Mouse (Mus musculus) neural tube, embryonic 11.5 days (tissue): ENCODE results near the gene Cdk5. TPM values are rescaled to one million over a fixed set of nuclear protein-coding genes. Genes with fewer than 3 reads are reported as not detected.

Experiments
- ATAC-seq: fragments of 200-750 bp; cut with Nextera tagmentation; 2 replicates; pipeline ENCODE4 v1.8.0; 2017; ENCODE audit warnings: moderate number of reproducible peaks, mild to moderate bottlenecking, moderate TSS enrichment, moderate library complexity; ENCODE audit not compliant: insufficient read depth, low FRiP score, low TSS enrichment
- DNase-seq: peaks from one replicate; pipeline ENCODE4 v3.0.0-alpha.2; 2015; ENCODE audit warnings: low spot score
- H3K27ac ChIP-seq: fragments of 300-500 bp; sonication (generic); 2 replicates; pipeline ENCODE4 v1.5.1; 2014; ENCODE audit warnings: low read depth, mild to moderate bottlenecking, low read length
- H3K27me3 ChIP-seq: fragments of 300-500 bp; sonication (generic); 2 replicates; pipeline ENCODE4 v1.6.1; 2014; ENCODE audit warnings: mild to moderate bottlenecking, low read length, mixed read lengths; ENCODE audit not compliant: control insufficient read depth, insufficient read depth
- H3K36me3 ChIP-seq: fragments of 300-500 bp; sonication (generic); 2 replicates; pipeline ENCODE4 v1.6.1; 2014; ENCODE audit warnings: mild to moderate bottlenecking, low read length, moderate library complexity, mixed read lengths; ENCODE audit not compliant: control insufficient read depth, insufficient read depth
- H3K4me1 ChIP-seq: fragments of 300-500 bp; sonication (generic); 2 replicates; pipeline ENCODE4 v1.6.1; 2014; ENCODE audit warnings: low read length, mixed read lengths; ENCODE audit not compliant: control insufficient read depth, insufficient read depth
- H3K4me2 ChIP-seq: fragments of 300-500 bp; sonication (generic); 2 replicates; pipeline ENCODE4 v1.6.1; 2014; ENCODE audit warnings: low read depth, mild to moderate bottlenecking, moderate library complexity
- H3K4me3 ChIP-seq: fragments of 300-500 bp; sonication (generic); 2 replicates; pipeline ENCODE4 v1.5.1; 2014; ENCODE audit warnings: low read depth, low read length
- H3K9ac ChIP-seq: fragments of 300-500 bp; sonication (generic); 2 replicates; pipeline ENCODE4 v1.6.1; 2014; ENCODE audit warnings: mild to moderate bottlenecking, low read length
- H3K9me3 ChIP-seq: fragments of 300-500 bp; sonication (generic); 2 replicates; pipeline ENCODE4 v1.6.1; 2016; ENCODE audit warnings: low read length; ENCODE audit not compliant: control insufficient read depth
- WGBS: fragments of 180-500 bp; shearing (Covaris S2); extraction: QIAGEN DNeasy Blood & Tissue Kit; methylation state at CpG from one replicate; pipeline ENCODE4 v1.1.7; 2014; 5-methylcytosine and 5-hydroxymethylcytosine counted together
- polyA plus RNA-seq: library from polyadenylated mRNA; unstranded; fragments of >200 nt; fragmentation: Nextera tagmentation; extraction: Ambion mirVana; gene quantifications from 2 replicates; pipeline ENCODE4 v1.2.1, GENCODE M21; 2014

The Cdk5 gene
- polyA plus RNA-seq: 59.1 and 64.9 TPM in 2 replicates

GRCm38 (mm10) chr5:24423129-24424003, at the start of gene Cdk5, which contains the start of gene Slc4a2:
Gene Cdk5, minus strand, starts transcription at chr5:24423530.
Gene Slc4a2, plus strand, starts transcription at chr5:24423837.
- Histone ChIP-seq H3K27ac (peak within 1 kb of the TSS; percentile 78), H3K36me3 (peaks cover 4% of the 10 kb centered on the region; the same call in 1 of the 2 replicates), H3K4me3 (peak within 1 kb of the TSS; percentile 61), H3K9me3 (no peaks in the 10 kb centered on the region), H3K9ac (peak within 1 kb of the TSS; percentile 76), H3K4me2 (peak within 1 kb of the TSS; percentile 78), H3K4me1 (peaks cover 36% of the 10 kb centered on the region), H3K27me3 (no peaks in the 10 kb centered on the region)
- ATAC-seq (peak; percentile 92), DNase-seq (peak; percentile 99)
- WGBS: under 1% methylated on average over 46 of the region's 46 CpGs

GRCm38 (mm10) chr5:24470600-24470999, 47.3 kb upstream of the Cdk5 start:
- Histone ChIP-seq H3K27ac (no peak overlapping the region), H3K9ac (no peak overlapping the region), H3K36me3 (no peaks in the 10 kb centered on the region), H3K4me2 (no peak overlapping the region), H3K4me3 (no peak overlapping the region), H3K4me1 (peaks cover 17% of the 10 kb centered on the region), H3K9me3 (no peaks in the 10 kb centered on the region), H3K27me3 (peaks cover 29% of the 10 kb centered on the region)
- ATAC-seq (peak; percentile 29; the same call in 1 of the 2 replicates), DNase-seq (peak; percentile 78)
- WGBS: 14% methylated on average over 5 of the region's 5 CpGs

DNA sequence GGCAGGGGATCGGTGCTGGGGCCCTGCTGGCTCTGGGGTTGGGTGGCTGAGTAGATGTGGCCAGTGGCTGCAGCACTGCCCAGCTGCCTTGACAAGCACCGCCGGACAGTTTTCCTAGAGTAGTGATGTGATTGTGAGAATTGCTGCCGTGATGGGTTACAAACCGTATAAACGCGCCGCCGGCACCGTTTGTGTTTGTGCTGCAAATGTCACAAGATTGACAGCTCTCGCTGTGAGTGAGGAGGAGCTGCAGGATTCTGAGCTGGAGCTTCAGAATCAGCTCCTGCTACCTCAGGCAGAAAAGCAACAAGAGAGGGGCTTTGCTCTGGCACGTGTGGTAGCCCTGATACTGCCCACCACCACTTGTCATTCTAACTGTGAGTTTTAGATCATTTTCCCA, 43.4 kb upstream of the Cdk5 start:
- no peaks in the 10 kb centered on the region for H3K36me3 ChIP-seq
- H3K27me3 ChIP-seq: no peaks in the 10 kb centered on the region
- H3K4me3 ChIP-seq: no peak overlapping the region
- no peak for ATAC-seq
- H3K9me3 ChIP-seq: no peaks in the 10 kb centered on the region
- no peak overlapping the region for H3K9ac ChIP-seq
- H3K27ac ChIP-seq: no peak overlapping the region
- WGBS: 72% methylated on average over 12 of the region's 12 CpGs
- no peak for DNase-seq
- H3K4me2 ChIP-seq: no peak overlapping the region
- H3K4me1 ChIP-seq: no peaks in the 10 kb centered on the region

GRCm38 (mm10) chr5:24455613-24456012, 32.3 kb upstream of the Cdk5 start:
- H3K27ac ChIP-seq: no peak overlapping the region

GRCm38 (mm10) chr5:24455076-24455475, 31.7 kb upstream of the Cdk5 start:
- peaks cover 2% of the 10 kb centered on the region; the same call in 1 of the 2 replicates for H3K36me3 ChIP-seq
- H3K9ac ChIP-seq: peak overlapping the region; percentile 35
- H3K27ac ChIP-seq: 0 out of 2 replicates have a peak overlapping the region, but pooled peaks have one; percentile 20
- H3K9me3 ChIP-seq: no peaks in the 10 kb centered on the region
- ATAC-seq (no peak), DNase-seq (no peak)
- H3K4me1 ChIP-seq: peaks cover 37% of the 10 kb centered on the region
- H3K4me3 ChIP-seq: peak overlapping the region; percentile 4
- H3K4me2 ChIP-seq: peak overlapping the region; percentile 20
- WGBS: 58% methylated on average over 3 of the region's 3 CpGs
- no peaks in the 10 kb centered on the region for H3K27me3 ChIP-seq

More at GRCm38 (mm10) chr5:24455613-24456012, 32.3 kb upstream of the Cdk5 start:
- 73% methylated on average over 7 of the region's 7 CpGs for WGBS
- H3K4me2 ChIP-seq: peak overlapping the region; percentile 20; the same call in 1 of the 2 replicates
- H3K4me3 ChIP-seq: no peak overlapping the region
- peaks cover 2% of the 10 kb centered on the region; the same call in 1 of the 2 replicates for H3K36me3 ChIP-seq
- peak overlapping the region; percentile 35 for H3K9ac ChIP-seq
- DNase-seq: no peak
- ATAC-seq: no peak
- no peaks in the 10 kb centered on the region for H3K9me3 ChIP-seq
- peaks cover 37% of the 10 kb centered on the region for H3K4me1 ChIP-seq
- no peaks in the 10 kb centered on the region for H3K27me3 ChIP-seq

DNA sequence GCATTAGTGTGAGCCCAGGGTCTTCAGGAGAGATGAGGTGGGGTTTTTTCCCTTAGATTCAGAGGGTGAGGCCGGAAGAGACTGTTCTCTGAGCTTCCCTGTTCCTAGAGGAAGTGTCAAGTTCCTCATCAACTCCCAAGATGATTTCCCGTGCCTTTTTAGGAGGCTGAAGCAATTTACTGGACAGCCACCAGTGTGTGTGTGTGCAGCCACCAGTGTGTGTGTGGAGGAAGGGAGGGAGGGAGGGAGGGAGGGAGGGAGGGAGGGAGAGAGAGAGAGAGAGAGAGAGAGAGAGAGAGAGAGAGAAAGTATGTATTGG, 30.6 kb upstream of the Cdk5 start:
- ATAC-seq (no peak), DNase-seq (no peak)
- peaks cover 2% of the 10 kb centered on the region; the same call in 1 of the 2 replicates for H3K36me3 ChIP-seq
- H3K4me1 ChIP-seq: peaks cover 37% of the 10 kb centered on the region
- H3K4me2 ChIP-seq: peak overlapping the region; percentile 93
- peak overlapping the region; percentile 92 for H3K4me3 ChIP-seq
- H3K9me3 ChIP-seq: no peaks in the 10 kb centered on the region
- H3K27ac ChIP-seq: peak overlapping the region; percentile 63; the same call in 1 of the 2 replicates
- H3K27me3 ChIP-seq: no peaks in the 10 kb centered on the region
- peak overlapping the region; percentile 96 for H3K9ac ChIP-seq
- 8% methylated on average over 2 of the region's 2 CpGs for WGBS

DNA sequence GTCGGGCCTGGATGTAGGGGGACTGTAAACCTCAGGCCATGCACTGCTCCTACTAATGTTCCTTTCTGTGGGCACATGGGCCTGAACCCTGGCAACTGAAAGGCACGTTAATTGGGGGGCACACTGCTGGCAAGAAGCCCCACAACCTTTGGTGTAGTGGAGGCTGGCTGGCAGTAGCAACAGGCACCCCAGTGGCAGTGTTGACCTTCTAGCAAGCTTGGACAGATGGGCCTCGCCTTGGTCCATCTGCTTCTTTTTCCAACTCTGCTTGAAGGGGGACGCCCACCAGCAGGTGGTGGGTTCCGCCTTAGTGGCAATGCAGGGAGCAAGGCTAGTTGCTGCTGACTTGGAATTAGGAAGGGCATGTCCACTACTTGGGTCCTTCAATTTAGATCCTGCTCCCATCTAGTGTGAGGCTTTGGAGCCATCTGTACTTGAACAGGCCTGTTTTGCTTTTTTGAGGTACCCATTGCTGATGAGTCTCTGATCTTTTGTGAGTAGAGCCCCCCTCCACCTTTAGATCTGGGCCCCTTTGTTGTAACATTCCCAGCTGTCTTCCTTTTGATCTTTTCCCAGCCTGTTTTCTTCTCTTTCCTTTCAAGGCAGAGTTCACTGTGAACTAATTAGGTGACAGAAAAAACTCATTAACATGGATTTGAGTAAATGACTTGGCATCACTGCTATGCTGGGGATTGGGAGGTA, 30.1 kb upstream of the Cdk5 start:
- H3K36me3 ChIP-seq: peaks cover 2% of the 10 kb centered on the region; the same call in 1 of the 2 replicates
- peaks cover 37% of the 10 kb centered on the region for H3K4me1 ChIP-seq
- no peaks in the 10 kb centered on the region for H3K27me3 ChIP-seq
- peak overlapping the region; percentile 63 for H3K27ac ChIP-seq
- H3K4me3 ChIP-seq: peak overlapping the region; percentile 92
- H3K4me2 ChIP-seq: peak overlapping the region; percentile 93
- DNase-seq: no peak
- WGBS: 5% methylated on average over 5 of the region's 5 CpGs
- no peak for ATAC-seq
- no peaks in the 10 kb centered on the region for H3K9me3 ChIP-seq
- peak overlapping the region; percentile 96 for H3K9ac ChIP-seq

DNA sequence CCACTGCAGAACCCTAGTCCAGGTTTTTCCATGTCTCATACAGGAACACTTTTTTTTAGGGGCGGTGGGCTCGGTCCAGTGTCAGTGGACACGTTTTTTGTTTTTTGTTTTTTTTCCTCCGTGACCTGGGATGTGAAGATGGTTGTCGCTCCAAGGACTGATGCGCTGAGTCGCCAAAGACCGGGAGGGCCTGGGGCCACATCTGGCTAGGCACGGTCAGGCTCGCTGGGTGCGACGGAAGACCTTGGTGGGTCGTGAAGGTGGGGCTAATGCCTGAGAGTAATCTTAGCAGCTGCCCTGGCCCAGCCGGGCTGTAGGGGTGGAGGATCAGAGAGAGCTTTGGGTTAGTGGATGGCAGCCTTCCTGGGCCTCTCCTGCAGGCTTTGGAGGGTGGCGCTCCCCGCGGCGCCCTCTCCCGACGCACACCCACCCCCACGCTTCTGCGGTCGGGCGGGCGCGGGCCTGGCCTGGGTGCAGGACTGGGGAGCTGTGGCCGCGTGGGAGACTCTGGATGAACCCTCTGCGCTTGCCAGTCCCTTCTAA, 29.4 kb upstream of the Cdk5 start:
- Histone ChIP-seq H3K27me3 (no peaks in the 10 kb centered on the region), H3K9me3 (no peaks in the 10 kb centered on the region), H3K4me1 (peaks cover 37% of the 10 kb centered on the region), H3K27ac (peak overlapping the region; percentile 95), H3K4me2 (peak overlapping the region; percentile 93), H3K4me3 (peak overlapping the region; percentile 92), H3K36me3 (peaks cover 2% of the 10 kb centered on the region; the same call in 1 of the 2 replicates), H3K9ac (peak overlapping the region; percentile 96)
- DNase-seq (peak; percentile 38), ATAC-seq (no peak)
- under 1% methylated on average over 28 of the region's 29 CpGs for WGBS
